Mouse (Mus musculus) cerebellum, adult 11-12 months (tissue): ENCODE measurements around the gene Atp1b2.

Experiments
- DNase-seq: peaks from one replicate; pipeline ENCODE4 v3.0.0; 2022

Atp1b2 gene

GRCm38 (mm10) chr11:69606832-69607231, 1.1 kb upstream of the Atp1b2 start:
- DNase-seq: no peak

GRCm38 (mm10) chr11:69606491-69606795, 701 bp upstream of the Atp1b2 start:
- DNase-seq: peak; percentile 67

GRCm38 (mm10) chr11:69604795-69605664, 712 bp downstream of the Atp1b2 start:
- peak; percentile 91 for DNase-seq

- DNase-seq: no peak
Observed at GRCm38 (mm10) chr11:69604347-69604746, 1.4 kb downstream of the Atp1b2 start.

GRCm38 (mm10) chr11:69603516-69603915, 2.2 kb downstream of the Atp1b2 start:
- DNase-seq: no peak

- DNase-seq: no peak
Observed at GRCm38 (mm10) chr11:69601768-69602167, 4.0 kb downstream of the Atp1b2 start.

GRCm38 (mm10) chr11:69600098-69600497, 5.6 kb downstream of the Atp1b2 start:
- peak; percentile 71 for DNase-seq

GRCm38 (mm10) chr11:69599436-69599835, 6.3 kb downstream of the Atp1b2 start:
- DNase-seq: no peak

GRCm38 (mm10) chr11:69594853-69595252, 10.9 kb downstream of the Atp1b2 start:
- DNase-seq: no peak

GRCm38 (mm10) chr11:69592799-69593198, 12.9 kb downstream of the Atp1b2 start:
- no peak for DNase-seq

GRCm38 (mm10) chr11:69591899-69592637, 13.7 kb downstream of the Atp1b2 start:
- peak; percentile 70 for DNase-seq

- no peak for DNase-seq
Observed at GRCm38 (mm10) chr11:69591424-69591823, 14.3 kb downstream of the Atp1b2 start.

GRCm38 (mm10) chr11:69590622-69591021, 15.1 kb downstream of the Atp1b2 start:
- no peak for DNase-seq

- no peak for DNase-seq
Observed at GRCm38 (mm10) chr11:69589207-69589834, 16.4 kb downstream of the Atp1b2 start.

GRCm38 (mm10) chr11:69585718-69586325, 19.9 kb downstream of the Atp1b2 start:
- no peak for DNase-seq

- no peak for DNase-seq
Observed at GRCm38 (mm10) chr11:69584937-69585336, 20.8 kb downstream of the Atp1b2 start.

- no peak for DNase-seq
Observed at GRCm38 (mm10) chr11:69584008-69584407, 21.7 kb downstream of the Atp1b2 start.

- no peak for DNase-seq
Observed at GRCm38 (mm10) chr11:69582230-69582805, 23.4 kb downstream of the Atp1b2 start.

- DNase-seq: no peak
Observed at GRCm38 (mm10) chr11:69581814-69582213, 23.9 kb downstream of the Atp1b2 start.

- peak; percentile 92 for DNase-seq
Observed at GRCm38 (mm10) chr11:69581147-69581688, 24.5 kb downstream of the Atp1b2 start.

GRCm38 (mm10) chr11:69580572-69581146, 25.1 kb downstream of the Atp1b2 start:
- DNase-seq: peak; percentile 60

GRCm38 (mm10) chr11:69580091-69580514, 25.6 kb downstream of the Atp1b2 start, which contains the start of the genes Wrap53 and Trp53:
Gene Wrap53, minus strand, starts transcription at chr11:69580255.
Gene Trp53, plus strand, starts transcription at chr11:69580359.
- DNase-seq: peak; percentile 94
